Mouse (Mus musculus) neural tube, embryonic 11.5 days (tissue): ENCODE data around the gene Akap14. TPM values are rescaled to one million over a fixed set of nuclear protein-coding genes. Genes with fewer than 3 reads are reported as not detected.
A peak's percentile ranks its signal among the peaks of the same experiment; 100 is the strongest.
"Not testable (repeated sequence)": the region's sequence is repeated elsewhere in the genome, so short reads cannot be mapped to it uniquely, and the experiment has no call there.

Experiments used
- ATAC-seq: fragments of 200-750 bp; cut with Nextera tagmentation; 2 replicates; pipeline ENCODE4 v1.8.0; 2017; ENCODE audit warnings: moderate number of reproducible peaks, mild to moderate bottlenecking, moderate TSS enrichment, moderate library complexity; ENCODE audit not compliant: insufficient read depth, low FRiP score, low TSS enrichment
- DNase-seq: peaks from one replicate; pipeline ENCODE4 v3.0.0-alpha.2; 2015; ENCODE audit warnings: low spot score
- H3K27ac ChIP-seq: fragments of 300-500 bp; sonication (generic); 2 replicates; pipeline ENCODE4 v1.5.1; 2014; ENCODE audit warnings: low read depth, mild to moderate bottlenecking, low read length
- H3K27me3 ChIP-seq: fragments of 300-500 bp; sonication (generic); 2 replicates; pipeline ENCODE4 v1.6.1; 2014; ENCODE audit warnings: mild to moderate bottlenecking, low read length, mixed read lengths; ENCODE audit not compliant: control insufficient read depth, insufficient read depth
- H3K36me3 ChIP-seq: fragments of 300-500 bp; sonication (generic); 2 replicates; pipeline ENCODE4 v1.6.1; 2014; ENCODE audit warnings: mild to moderate bottlenecking, low read length, moderate library complexity, mixed read lengths; ENCODE audit not compliant: control insufficient read depth, insufficient read depth
- H3K4me1 ChIP-seq: fragments of 300-500 bp; sonication (generic); 2 replicates; pipeline ENCODE4 v1.6.1; 2014; ENCODE audit warnings: low read length, mixed read lengths; ENCODE audit not compliant: control insufficient read depth, insufficient read depth
- H3K4me2 ChIP-seq: fragments of 300-500 bp; sonication (generic); 2 replicates; pipeline ENCODE4 v1.6.1; 2014; ENCODE audit warnings: low read depth, mild to moderate bottlenecking, moderate library complexity
- H3K4me3 ChIP-seq: fragments of 300-500 bp; sonication (generic); 2 replicates; pipeline ENCODE4 v1.5.1; 2014; ENCODE audit warnings: low read depth, low read length
- H3K9ac ChIP-seq: fragments of 300-500 bp; sonication (generic); 2 replicates; pipeline ENCODE4 v1.6.1; 2014; ENCODE audit warnings: mild to moderate bottlenecking, low read length
- H3K9me3 ChIP-seq: fragments of 300-500 bp; sonication (generic); 2 replicates; pipeline ENCODE4 v1.6.1; 2016; ENCODE audit warnings: low read length; ENCODE audit not compliant: control insufficient read depth
- WGBS: fragments of 180-500 bp; shearing (Covaris S2); extraction: QIAGEN DNeasy Blood & Tissue Kit; methylation state at CpG from one replicate; pipeline ENCODE4 v1.1.7; 2014; 5-methylcytosine and 5-hydroxymethylcytosine counted together
- polyA plus RNA-seq: library from polyadenylated mRNA; unstranded; fragments of >200 nt; fragmentation: Nextera tagmentation; extraction: Ambion mirVana; gene quantifications from 2 replicates; pipeline ENCODE4 v1.2.1, GENCODE M21; 2014

Gene Akap14
- 0.22 and 0.29 TPM in 2 replicates for polyA plus RNA-seq

- WGBS, result 49% methylated on average over 5 of the region's 5 CpGs
Measured at GRCm38 (mm10) chrX:37168742-37169141, at the start of gene Akap14. Gene Akap14 (minus strand): TSS chrX:37168842.

GRCm38 (mm10) chrX:37210941-37211340 is 42.3 kb upstream of the Akap14 start, which contains the start of gene Gm9:
Gene Gm9 (minus strand): TSS chrX:37211041.
- Histone ChIP-seq H3K27me3 (no peaks in the 10 kb centered on the region), H3K27ac (no peak within 1 kb of the TSS), H3K36me3 (no peaks in the 10 kb centered on the region), H3K4me1 (no peaks in the 10 kb centered on the region), H3K9me3 (no peaks in the 10 kb centered on the region), H3K4me3 (no peak within 1 kb of the TSS), H3K4me2 (no peak within 1 kb of the TSS), H3K9ac (no peak within 1 kb of the TSS)
- WGBS, result 86% methylated on average over 10 of the region's 10 CpGs
- DNase-seq (no peak), ATAC-seq (no peak)

More at GRCm38 (mm10) chrX:37168742-37169141, at the start of gene Akap14:
- H3K4me2 ChIP-seq, result no peak within 1 kb of the TSS
- H3K4me3 ChIP-seq, result no peak within 1 kb of the TSS
- H3K9ac ChIP-seq, result no peak within 1 kb of the TSS
- ATAC-seq (no peak), DNase-seq (no peak)
- no peaks in the 10 kb centered on the region for H3K27me3 ChIP-seq
- H3K4me1 ChIP-seq, result no peaks in the 10 kb centered on the region
- H3K36me3 ChIP-seq, result no peaks in the 10 kb centered on the region
- no peaks in the 10 kb centered on the region for H3K9me3 ChIP-seq
- H3K27ac ChIP-seq, result no peak within 1 kb of the TSS

GRCm38 (mm10) chrX:37198676-37199075 is 30.0 kb upstream of the Akap14 start:
- Histone ChIP-seq H3K27ac (no peak overlapping the region), H3K36me3 (no peaks in the 10 kb centered on the region), H3K9me3 (no peaks in the 10 kb centered on the region)

GRCm38 (mm10) chrX:37191744-37192379 is 23.2 kb upstream of the Akap14 start:
- H3K9me3 ChIP-seq, result no peaks in the 10 kb centered on the region
- H3K4me3 ChIP-seq, result peak overlapping the region; percentile 53
- H3K36me3 ChIP-seq, result no peaks in the 10 kb centered on the region
- DNase-seq (peak; percentile 39), ATAC-seq (no peak)
- H3K27me3 ChIP-seq, result no peaks in the 10 kb centered on the region
- H3K4me1 ChIP-seq, result no peaks in the 10 kb centered on the region
- no peak overlapping the region for H3K27ac ChIP-seq
- peak overlapping the region; percentile 53 for H3K4me2 ChIP-seq
- peak overlapping the region; percentile 27 for H3K9ac ChIP-seq
- WGBS, result 39% methylated on average over 28 of the region's 28 CpGs

More at GRCm38 (mm10) chrX:37198676-37199075, 30.0 kb upstream of the Akap14 start:
- no peak overlapping the region for H3K4me3 ChIP-seq
- DNase-seq (no peak), ATAC-seq (no peak)
- no peak overlapping the region for H3K9ac ChIP-seq
- no peak overlapping the region for H3K4me2 ChIP-seq
- H3K4me1 ChIP-seq, result no peaks in the 10 kb centered on the region
- WGBS, result 60% methylated on average over 8 of the region's 8 CpGs
- no peaks in the 10 kb centered on the region for H3K27me3 ChIP-seq

GRCm38 (mm10) chrX:37191105-37191743 is 22.6 kb upstream of the Akap14 start, which contains the start of the genes Ndufa1 and Rnf113a1:
Gene Ndufa1 (minus strand): TSS chrX:37191163.
Gene Rnf113a1 (plus strand): TSS chrX:37191245.
- Histone ChIP-seq H3K36me3 (no peaks in the 10 kb centered on the region), H3K9ac (peak within 1 kb of the TSS; percentile 32), H3K4me2 (peak within 1 kb of the TSS; percentile 53), H3K27me3 (no peaks in the 10 kb centered on the region), H3K4me1 (no peaks in the 10 kb centered on the region), H3K9me3 (no peaks in the 10 kb centered on the region), H3K27ac (no peak within 1 kb of the TSS), H3K4me3 (peak within 1 kb of the TSS; percentile 53)
- ATAC-seq (peak; percentile 88), DNase-seq (peak; percentile 85)
- WGBS, result 19% methylated on average over 59 of the region's 63 CpGs

- no peak for DNase-seq
- Histone ChIP-seq H3K27me3 (no peaks in the 10 kb centered on the region), H3K9me3 (no peaks in the 10 kb centered on the region), H3K4me2 (peak overlapping the region; percentile 53), H3K27ac (no peak overlapping the region), H3K36me3 (no peaks in the 10 kb centered on the region), H3K4me3 (peak overlapping the region; percentile 53), H3K9ac (peak overlapping the region; percentile 32; the same call in 1 of the 2 replicates), H3K4me1 (no peaks in the 10 kb centered on the region)
- WGBS, result 26% methylated on average over 20 of the region's 20 CpGs
- ATAC-seq, result no peak; the same call in 1 of the 2 replicates
Measured at GRCm38 (mm10) chrX:37190755-37191104, 22.1 kb upstream of the Akap14 start.

- H3K4me2 ChIP-seq, H3K27ac ChIP-seq, H3K27me3 ChIP-seq, H3K36me3 ChIP-seq, H3K9ac ChIP-seq, ATAC-seq, H3K4me1 ChIP-seq, H3K9me3 ChIP-seq, H3K4me3 ChIP-seq, DNase-seq: not testable (repeated sequence)
- 83% methylated on average over 8 of the region's 8 CpGs for WGBS
Measured at GRCm38 (mm10) chrX:37184401-37184800, 15.8 kb upstream of the Akap14 start.

GRCm38 (mm10) chrX:37167085-37167484 is 1.6 kb downstream of the Akap14 start:
- no peak overlapping the region for H3K4me3 ChIP-seq
- peak; percentile 15 for DNase-seq
- H3K4me1 ChIP-seq, result no peaks in the 10 kb centered on the region
- WGBS, result 40% methylated on average over 3 of the region's 3 CpGs
- no peaks in the 10 kb centered on the region for H3K36me3 ChIP-seq
- no peak overlapping the region for H3K4me2 ChIP-seq
- H3K27me3 ChIP-seq, result no peaks in the 10 kb centered on the region
- no peak overlapping the region for H3K27ac ChIP-seq
- no peaks in the 10 kb centered on the region for H3K9me3 ChIP-seq
- H3K9ac ChIP-seq, result no peak overlapping the region
- ATAC-seq, result no peak

- no peak overlapping the region for H3K9ac ChIP-seq
- no peak for ATAC-seq
- no peaks in the 10 kb centered on the region for H3K36me3 ChIP-seq
- no peaks in the 10 kb centered on the region for H3K9me3 ChIP-seq
- 78% methylated on average over 18 of the region's 18 CpGs for WGBS
- H3K4me3 ChIP-seq, result no peak overlapping the region
- H3K4me1 ChIP-seq, result no peaks in the 10 kb centered on the region
- no peak overlapping the region for H3K4me2 ChIP-seq
- H3K27ac ChIP-seq, result no peak overlapping the region
- H3K27me3 ChIP-seq, result no peaks in the 10 kb centered on the region
- no peak for DNase-seq
Measured at GRCm38 (mm10) chrX:37163115-37163514, 5.5 kb downstream of the Akap14 start.
